Mouse (Mus musculus) bone marrow macrophage, adult 2 months (primary cell): ENCODE measurements at regions not wholly inside any gene's neighbourhood (a gene's known extent, or its start where the extent isn't known, plus 50 kb on each side); places are given as distances from the start of the nearest gene placed in this dataset.

Experiments used
- CTCF ChIP-seq: IDR thresholded peaks from 2 replicates; pipeline ENCODE4 v1.5.1; 2012; ENCODE audit warnings: low read depth, mild to moderate bottlenecking, low read length, moderate library complexity
- POLR2A ChIP-seq: IDR thresholded peaks from 2 replicates; pipeline ENCODE4 v1.6.1; 2012; ENCODE audit warnings: mild to moderate bottlenecking, low read depth, low read length, borderline replicate concordance

DNA sequence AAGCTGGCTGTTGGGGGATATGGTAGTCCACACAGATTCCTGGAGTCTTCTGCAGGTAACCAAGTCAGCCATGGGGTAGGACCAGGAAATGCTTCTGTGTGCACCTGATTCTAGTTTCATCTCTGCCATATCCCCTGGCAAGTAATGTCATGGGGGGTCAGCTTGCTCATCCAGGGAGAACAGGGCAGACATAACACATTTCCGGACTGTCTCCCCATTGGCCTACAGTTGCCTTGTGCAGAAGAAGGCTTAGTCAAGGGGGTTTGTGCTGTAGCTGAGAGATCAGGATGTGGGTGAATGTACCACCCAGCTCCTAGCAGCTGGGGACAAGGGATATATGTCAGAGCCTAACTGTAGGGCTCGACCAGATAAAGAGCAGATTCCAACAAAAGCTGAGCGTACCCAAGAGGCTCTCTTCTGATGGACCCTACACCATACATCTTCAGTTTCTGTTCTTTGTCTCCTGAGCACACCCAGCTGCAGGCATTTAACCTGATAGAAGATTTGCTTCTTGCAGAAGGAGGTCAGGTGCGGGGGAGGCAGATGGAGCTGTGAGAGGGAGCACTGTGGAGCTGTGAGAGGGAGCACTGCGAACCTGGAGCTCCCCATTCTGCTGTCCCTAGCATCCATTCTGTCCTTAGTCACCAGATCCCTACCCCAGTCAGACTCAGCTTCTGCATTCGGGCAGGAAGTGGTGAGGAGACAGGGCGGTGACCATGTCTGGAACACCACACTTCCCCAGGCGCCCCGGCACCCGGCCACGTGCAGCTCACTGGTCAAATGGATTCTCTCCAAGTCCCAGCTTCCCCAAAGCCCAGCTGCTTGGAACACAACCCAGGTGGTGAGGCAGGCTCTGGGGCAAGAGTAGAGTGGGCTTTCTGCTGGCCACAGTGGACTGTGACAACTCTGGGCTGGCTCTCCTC is 88.9 kb upstream of the Mef2a start:
- TF ChIP-seq CTCF (no peak), POLR2A (no peak)
